Mouse (Mus musculus) hematopoietic multipotent progenitor cell, adult 10-12 weeks (in vitro differentiated cells): Measurements from ENCODE around the gene Lin7a. TPM values are rescaled to one million over a fixed set of nuclear protein-coding genes. Genes with fewer than 3 reads are reported as not detected.

Experiments
- polyA plus RNA-seq: library from polyadenylated mRNA; stranded (reverse); fragments of >175 nt; gene quantifications from 2 replicates; pipeline ENCODE4 v1.2.3, GENCODE M21; 2012; ENCODE audit warnings: low replicate concordance

Gene Lin7a
- not detected in 2 replicates for polyA plus RNA-seq

GRCm38 (mm10) chr10:107271321-107272130 is at the start of gene Lin7a:
Lin7a (plus strand) TSS chr10:107271686.

Other genes with a start within 250 kb of the Lin7a start
- gene Acss3, start 148.0 kb upstream of the Lin7a start, polyA plus RNA-seq = not detected in 2 replicates
- not detected in 2 replicates for gene Myf5, start 214.4 kb downstream of the Lin7a start, polyA plus RNA-seq
- gene Myf6, start 223.1 kb downstream of the Lin7a start, polyA plus RNA-seq = not detected in 2 replicates